Mouse (Mus musculus): ENCODE measurements around the gene Pir. TPM values are rescaled to one million over a fixed set of nuclear protein-coding genes. Genes with fewer than 3 reads are reported as not detected.

The Pir gene
- total RNA-seq, 2 experiments from 2014 or later: 2.4 to 3.6 TPM

- DNase-seq: no peak
Measured at GRCm38 (mm10) chrX:164345359-164345938, 76.3 kb downstream of the Pir start.

- DNase-seq: no peak
Measured at GRCm38 (mm10) chrX:164348937-164349336, 79.8 kb downstream of the Pir start.

DNA sequence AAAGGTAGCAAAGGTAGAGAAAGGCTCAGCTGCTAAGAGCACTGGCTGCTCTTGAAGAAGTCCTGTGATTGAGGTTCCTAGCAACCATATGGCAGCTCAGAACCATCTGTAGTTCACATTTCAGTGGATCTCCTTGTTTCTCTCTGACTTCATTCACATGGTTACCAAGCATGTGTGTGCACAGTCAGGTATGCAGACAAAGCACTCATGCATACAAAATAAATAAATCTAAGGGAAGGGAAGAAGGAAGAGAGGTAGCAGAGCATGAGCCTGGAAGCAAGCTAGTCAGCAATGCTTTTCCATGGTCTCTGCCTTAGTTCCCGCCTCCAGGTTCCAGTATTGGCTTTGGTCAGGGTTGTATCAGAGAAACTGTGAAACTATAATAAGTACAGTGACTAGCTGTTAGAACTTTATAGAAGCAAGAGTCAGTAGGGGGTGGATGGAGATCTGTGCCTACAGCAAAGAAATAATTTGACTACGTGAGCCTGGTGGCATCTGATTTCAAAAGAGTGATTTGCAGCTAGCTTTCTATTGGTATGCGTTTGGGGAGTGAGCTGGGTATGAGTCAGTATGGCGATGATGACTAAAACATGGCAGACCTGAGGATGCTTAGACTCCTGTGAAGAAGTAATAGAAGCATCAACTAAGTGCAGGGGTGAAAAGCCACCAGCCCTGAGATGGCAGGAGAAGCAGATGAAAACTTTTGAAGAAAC lies 96.1 kb downstream of the Pir start:
- no peak for DNase-seq

GRCm38 (mm10) chrX:164370576-164370975 lies 101.4 kb downstream of the Pir start:
- no peak for DNase-seq

DNA sequence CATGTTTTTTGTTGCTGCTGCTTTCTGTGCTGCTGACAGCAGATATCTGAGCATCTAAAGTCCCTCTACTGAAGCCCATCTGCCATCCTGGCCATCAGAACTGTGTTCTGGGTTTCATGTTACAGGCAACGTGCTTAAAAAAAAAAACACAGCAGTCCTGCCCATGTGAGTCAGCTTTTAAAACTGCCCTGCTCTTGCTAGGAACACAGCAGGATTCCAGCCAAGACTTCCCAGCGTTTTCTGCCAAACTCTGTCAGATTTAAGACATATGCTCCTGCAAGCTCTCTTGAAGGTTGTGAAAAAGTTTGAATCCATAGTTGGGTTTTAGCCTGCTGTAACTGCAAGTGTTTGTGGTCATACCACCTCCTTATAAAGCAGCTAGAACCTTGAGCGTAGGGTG lies 103.9 kb downstream of the Pir start, which contains the start of gene Vegfd:
Gene Vegfd, plus strand, starts transcription at position 298 of the 400 bp plus-strand sequence.
- DNase-seq: peak; percentile 54

GRCm38 (mm10) chrX:164374586-164374985 lies 105.4 kb downstream of the Pir start:
- no peak for DNase-seq

DNA sequence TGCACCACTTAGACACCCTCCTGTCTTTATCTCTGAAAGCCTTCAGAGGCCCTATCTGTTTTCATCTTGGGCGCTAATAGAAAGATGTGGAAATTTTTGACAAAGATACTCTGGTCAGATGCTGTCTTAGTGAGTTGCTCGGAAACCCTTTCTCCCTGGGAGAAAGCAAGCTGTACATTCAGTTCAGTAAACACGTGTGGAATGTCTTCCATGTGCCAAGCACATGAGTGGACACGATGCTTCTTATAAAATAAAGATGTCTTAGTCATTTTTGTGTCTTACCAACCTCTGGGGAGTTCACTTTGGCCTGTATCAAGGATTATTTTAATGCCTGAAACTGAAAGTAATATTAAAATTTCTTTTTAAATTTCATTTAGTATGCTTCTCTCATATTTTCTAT lies 110.5 kb downstream of the Pir start:
- no peak for DNase-seq

GRCm38 (mm10) chrX:164381618-164382408 lies 112.6 kb downstream of the Pir start:
- DNase-seq: peak; percentile 82

DNA sequence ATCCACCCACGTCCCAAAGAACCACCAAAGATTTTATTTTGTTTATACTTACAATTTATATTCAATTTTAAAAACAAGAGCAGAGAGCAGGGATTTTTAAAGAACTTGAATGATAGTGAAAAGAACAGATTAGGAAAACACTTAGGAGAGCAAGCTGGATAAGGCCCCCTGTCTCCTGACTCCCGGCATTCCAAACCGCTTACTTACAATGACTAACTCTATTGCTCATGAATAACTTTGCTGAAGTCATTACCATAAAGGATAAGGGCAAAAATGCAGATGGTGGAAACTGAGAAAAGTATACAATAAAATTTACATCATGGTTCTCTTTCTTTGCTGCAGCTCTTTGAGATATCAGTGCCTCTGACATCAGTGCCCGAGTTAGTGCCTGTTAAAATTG lies 124.9 kb downstream of the Pir start:
- no peak for DNase-seq

GRCm38 (mm10) chrX:164398456-164398855 lies 129.3 kb downstream of the Pir start:
- no peak for DNase-seq

- no peak for DNase-seq
Measured at GRCm38 (mm10) chrX:164405080-164405649, 136.0 kb downstream of the Pir start.

DNA sequence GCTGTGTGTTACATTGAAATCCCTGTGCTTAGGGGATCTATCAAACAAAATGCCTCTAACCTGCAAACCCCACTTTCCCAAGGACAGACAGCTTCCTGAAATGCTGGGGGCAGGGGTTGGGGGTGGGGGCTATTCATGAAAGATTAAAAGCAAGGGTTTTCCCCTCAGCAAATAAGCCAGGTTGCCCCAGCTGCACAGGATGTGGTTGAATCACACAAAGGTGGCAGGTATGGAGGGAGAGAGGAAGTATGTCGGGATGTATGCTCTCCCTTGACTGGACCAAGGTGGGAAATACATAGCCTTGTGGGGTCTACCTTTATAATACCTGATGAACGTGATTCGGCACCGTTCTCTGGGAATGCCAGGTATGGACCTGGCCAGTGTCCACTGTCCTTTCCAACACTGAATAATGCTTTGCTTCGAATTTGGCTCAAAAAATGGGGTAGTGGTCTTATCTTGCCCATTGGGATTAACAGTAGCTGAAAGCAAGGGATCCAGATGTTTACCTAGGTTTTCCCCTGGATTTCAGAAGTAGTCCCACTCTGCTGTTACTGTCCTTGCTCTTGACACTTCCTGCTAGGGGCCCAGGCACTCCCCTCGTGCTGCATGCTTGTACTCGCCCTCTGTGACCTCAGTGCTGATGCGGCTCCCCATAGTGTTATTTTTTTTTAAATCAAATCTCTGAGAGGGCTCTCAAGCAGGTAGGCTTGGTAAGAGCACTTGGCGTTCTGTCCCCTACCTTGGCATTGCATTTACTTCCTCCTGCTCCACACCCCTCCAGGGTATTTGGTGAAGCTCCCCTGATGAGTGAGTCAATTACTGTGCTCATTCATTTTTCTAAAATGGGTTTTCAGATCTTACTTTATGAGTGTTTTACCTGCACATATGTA lies 137.2 kb downstream of the Pir start:
- DNase-seq: no peak

- no peak for DNase-seq
Measured at GRCm38 (mm10) chrX:164408301-164408927, 139.2 kb downstream of the Pir start.

DNA sequence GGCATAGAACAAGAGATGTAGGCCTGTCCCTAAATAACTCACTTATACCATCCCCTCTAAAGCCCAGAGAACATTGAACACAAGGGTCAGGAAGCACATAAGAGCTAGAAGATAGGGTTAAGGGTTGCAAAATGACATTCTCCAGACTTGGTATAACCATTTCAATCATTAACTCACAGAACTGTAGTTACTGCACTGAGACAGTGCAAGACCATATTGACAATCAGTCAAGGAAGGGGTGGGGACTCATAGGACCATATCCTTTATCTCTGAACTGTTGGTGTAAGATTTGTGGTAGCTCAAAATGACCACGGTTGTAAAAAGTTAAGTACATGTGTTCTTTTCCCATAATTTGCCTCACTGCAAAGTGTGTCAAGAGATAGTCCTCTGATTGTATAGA lies 141.4 kb downstream of the Pir start:
- DNase-seq: no peak

DNA sequence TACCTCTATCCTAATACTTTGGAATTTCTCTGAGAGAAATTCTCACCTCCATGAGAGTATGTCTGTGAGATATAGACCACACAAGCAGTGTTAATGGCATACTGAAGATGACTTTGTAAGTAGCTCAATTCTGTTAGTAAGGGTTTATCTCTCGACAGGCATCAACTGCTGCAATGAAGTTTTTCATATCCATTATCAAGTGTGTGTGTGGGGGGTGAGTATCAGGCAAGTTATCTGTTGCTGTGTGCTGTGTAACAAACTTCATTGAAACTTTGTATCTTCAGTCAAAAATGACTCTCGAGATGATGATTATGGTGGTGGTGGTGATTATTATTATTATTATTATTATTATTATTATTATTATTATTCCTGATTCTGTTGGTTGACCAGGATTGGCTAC lies 147.6 kb downstream of the Pir start:
- no peak for DNase-seq

DNA sequence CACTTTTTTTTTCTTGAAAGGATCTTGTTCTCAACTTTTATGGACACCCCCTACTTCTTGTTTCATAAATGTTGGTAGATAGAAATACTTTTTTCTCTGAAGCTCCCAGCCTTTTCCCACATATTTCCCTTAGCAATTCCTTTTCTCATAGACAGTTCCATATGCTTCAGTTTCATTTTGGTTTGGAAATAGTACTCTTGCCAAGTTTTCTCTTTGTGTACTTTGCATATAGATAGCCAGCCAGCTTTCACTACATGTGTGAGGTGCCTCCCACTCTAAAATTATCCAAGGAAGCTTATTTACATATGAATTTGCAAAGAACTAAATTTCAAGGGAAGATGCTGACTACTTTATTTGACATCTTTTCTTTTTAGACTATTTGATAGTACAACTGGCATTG lies 148.8 kb downstream of the Pir start:
- no peak for DNase-seq

DNA sequence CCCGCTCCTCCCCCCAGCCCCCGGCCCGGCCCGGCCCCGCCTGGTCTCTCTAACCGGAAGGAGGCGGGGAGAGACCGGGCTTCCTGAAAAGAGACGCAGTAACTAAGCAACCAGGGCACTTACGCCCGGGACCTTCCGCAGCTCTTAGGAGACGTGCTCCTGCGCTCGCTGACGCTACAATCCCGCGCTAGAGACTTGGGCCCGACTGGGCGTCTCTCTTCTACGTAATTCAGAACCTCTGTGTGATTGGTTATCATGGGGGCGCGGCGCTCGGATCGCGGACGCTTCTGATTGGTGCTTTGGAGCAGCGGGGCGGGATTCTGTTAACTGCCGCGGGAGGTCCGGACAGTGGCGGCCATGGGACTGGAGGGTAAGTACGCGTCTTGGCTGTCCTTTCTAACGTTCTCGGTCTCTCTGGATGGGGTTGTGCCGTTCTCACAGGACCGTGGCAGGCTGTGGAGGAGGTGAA lies 150.3 kb downstream of the Pir start, which contains the start of gene Piga:
Gene Piga, plus strand, starts transcription at position 317 of the 469 bp plus-strand sequence.
- DNase-seq: peak; percentile 90

DNA sequence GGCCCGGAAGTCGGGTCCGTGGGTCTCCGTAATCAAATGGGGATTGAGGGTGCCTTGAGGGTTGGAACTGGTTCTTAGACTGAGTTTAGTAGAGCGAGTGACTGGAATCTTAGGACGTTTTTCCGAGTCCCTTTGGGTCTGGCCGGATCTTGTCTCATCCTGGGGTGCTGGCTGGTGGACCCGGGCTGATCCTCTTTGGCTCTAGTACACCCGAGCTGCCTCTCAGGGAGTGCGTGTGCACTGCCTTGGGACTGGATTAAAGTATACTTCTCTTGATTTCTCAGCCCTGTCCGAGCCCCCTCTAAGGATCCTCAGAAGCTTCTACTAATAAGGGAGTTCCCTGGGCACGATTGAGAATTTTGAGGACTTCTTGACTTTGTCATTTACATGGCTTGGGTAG lies 150.8 kb downstream of the Pir start:
- DNase-seq: no peak

DNA sequence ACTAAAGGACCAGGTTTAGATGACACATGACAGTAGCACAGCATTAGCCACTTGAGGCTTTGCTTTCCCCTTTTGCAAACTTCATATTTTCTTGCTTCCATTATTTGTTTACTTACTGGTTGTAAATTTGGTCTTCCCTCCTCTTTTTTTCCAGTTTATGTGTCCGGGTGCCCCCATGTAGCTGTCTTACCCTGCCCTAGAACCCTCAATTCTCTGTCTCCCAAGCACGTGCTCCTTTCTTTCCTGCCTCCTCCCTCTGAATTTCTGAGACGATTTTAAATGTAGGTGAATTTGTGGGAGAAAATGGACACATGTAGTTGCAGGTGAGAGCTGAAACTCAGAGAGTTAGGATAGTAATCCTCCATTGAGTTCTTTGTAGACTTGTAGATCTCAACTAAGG lies 151.3 kb downstream of the Pir start:
- DNase-seq: no peak
